2 mouse cellular contexts compared by ENCODE assay signal in genomic region chr11:51034141-51034540, GRCm38 (mm10).
DNase-seq lines count a peak whose midpoint lies in the region.

No protein-coding gene starts in this region.

- peak; percentile 68 for DNase-seq in ES-CJ7 (ENCODE audit: low read depth, low spot score)
- peak; percentile 62 for DNase-seq in ZHBTc4 (ENCODE audit: low read depth, low spot score)
